Mouse (Mus musculus): ENCODE data around the gene Mcpt8.

DNA sequence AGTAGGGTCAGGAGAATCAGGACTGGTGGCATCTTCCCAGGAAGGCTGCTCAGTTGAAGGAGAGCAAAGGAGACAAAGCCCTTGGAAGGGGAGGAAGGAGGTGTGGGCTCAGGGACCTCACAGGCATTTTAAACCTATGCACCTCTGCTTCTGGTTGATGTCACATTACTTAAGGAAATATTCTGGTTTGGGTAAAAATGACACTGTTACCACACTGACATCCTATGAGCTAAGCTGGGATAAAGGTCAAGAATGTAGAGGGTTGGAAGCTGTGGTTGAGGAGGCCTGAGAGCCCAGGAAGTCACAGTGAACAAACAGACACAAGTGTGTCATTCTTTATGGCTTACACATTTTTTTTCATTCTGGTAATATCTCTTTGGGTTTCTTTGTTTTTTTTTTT is 35.5 kb upstream of the Mcpt8 start, which contains the start of gene Gzme:
- TF ChIP-seq CTCF (IDR thresholded peaks at IDR 0.05; ENCODE audit: low read depth), result no peak
- no peak for TF ChIP-seq EP300 (IDR thresholded peaks at IDR 0.05; ENCODE audit: low read depth)
